In the genomic region with DNA sequence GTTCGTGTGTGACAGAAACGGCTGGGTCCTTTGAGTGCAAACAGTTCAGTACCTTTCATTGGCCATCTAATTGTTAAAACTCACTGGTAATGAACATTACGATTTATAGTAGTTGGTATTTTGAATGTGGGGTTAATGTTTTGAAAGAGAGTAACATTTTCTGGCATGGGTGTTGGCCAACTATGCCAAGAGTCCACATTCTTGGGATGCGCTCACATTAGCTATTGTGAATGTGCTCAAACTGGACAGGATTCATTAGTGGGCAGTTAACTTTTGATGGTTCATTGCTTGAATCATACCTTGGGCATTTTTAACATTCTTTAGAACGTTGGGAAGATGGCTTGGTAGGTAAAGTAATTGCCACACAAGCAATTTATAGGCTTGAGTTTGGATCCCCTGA, we compare ENCODE assay signal across 24 mouse cellular contexts. TPM values are rescaled to one million over a fixed set of nuclear protein-coding genes. Genes with fewer than 3 reads are reported as not detected.
"Had no signal": no experiment of that assay in that cellular context is flagged by ENCODE, and none has a peak within 500 bp of the region (broad histone marks: within the 10 kb centered on the region; RNA-seq: fewer than 3 reads in every experiment).

No protein-coding gene starts in this region.

- H3K36me3 ChIP-seq: midbrain, embryonic 15.5 days; neural tube, embryonic 15.5 days had no signal

- ATAC-seq: intestine, postnatal 0 days; liver, postnatal 0 days; lung, postnatal 0 days; midbrain, embryonic 15.5 days had no signal

- H3K4me1 ChIP-seq: limb, embryonic 12.5 days; limb, embryonic 15.5 days; midbrain, embryonic 12.5 days; midbrain, embryonic 15.5 days; neural tube, embryonic 12.5 days; neural tube, embryonic 15.5 days had no signal

- H3K9me3 ChIP-seq: limb, embryonic 12.5 days; limb, embryonic 15.5 days; midbrain, embryonic 12.5 days; midbrain, embryonic 15.5 days; neural tube, embryonic 12.5 days; neural tube, embryonic 15.5 days had no signal

- H3K27ac ChIP-seq: left cerebral cortex, adult 2 months; limb, embryonic 12.5 days; limb, embryonic 15.5 days; liver, embryonic 14.5 days; macrophage; midbrain, embryonic 12.5 days; midbrain, embryonic 15.5 days; neural tube, embryonic 12.5 days; neural tube, embryonic 15.5 days; stomach, postnatal 0 days had no signal

- H3K27me3 ChIP-seq: limb, embryonic 12.5 days; limb, embryonic 15.5 days; midbrain, embryonic 12.5 days; midbrain, embryonic 15.5 days; neural tube, embryonic 12.5 days; neural tube, embryonic 15.5 days had no signal

- H3K4me3 ChIP-seq: left cerebral cortex, adult 2 months; limb, embryonic 12.5 days; limb, embryonic 15.5 days; midbrain, embryonic 12.5 days; midbrain, embryonic 15.5 days; neural tube, embryonic 12.5 days; neural tube, embryonic 15.5 days had no signal

- H3K4me2 ChIP-seq: limb, embryonic 12.5 days; limb, embryonic 15.5 days; liver, embryonic 11.5 days; lung, embryonic 14.5 days; midbrain, embryonic 12.5 days; midbrain, embryonic 15.5 days; neural tube, embryonic 12.5 days; neural tube, embryonic 15.5 days had no signal

- DNase-seq: layer of hippocampus, postnatal 36 days; left cerebral cortex, postnatal 4 days; liver, postnatal 0 days; lung, embryonic 14.5 days; right cerebral cortex, adult 18-20 months; right cerebral cortex, postnatal 14 days; right cerebral cortex, postnatal 4 days; thymus, adult 2 months; thymus, postnatal 14 days; thymus, postnatal 4 days had no signal

- H3K9ac ChIP-seq: limb, embryonic 12.5 days; limb, embryonic 15.5 days; liver, embryonic 14.5 days; liver, postnatal 0 days; lung, embryonic 14.5 days; midbrain, embryonic 12.5 days; midbrain, embryonic 15.5 days; neural tube, embryonic 12.5 days; neural tube, embryonic 15.5 days had no signal

RNA-seq across cellular contexts. Expression of a gene that starts 30.7 kb away (rescaled TPM):
- total RNA-seq: megakaryocyte, adult 5-6 weeks had no signal
